Mouse (Mus musculus): ENCODE data around the gene A330070K13Rik.

DNA sequence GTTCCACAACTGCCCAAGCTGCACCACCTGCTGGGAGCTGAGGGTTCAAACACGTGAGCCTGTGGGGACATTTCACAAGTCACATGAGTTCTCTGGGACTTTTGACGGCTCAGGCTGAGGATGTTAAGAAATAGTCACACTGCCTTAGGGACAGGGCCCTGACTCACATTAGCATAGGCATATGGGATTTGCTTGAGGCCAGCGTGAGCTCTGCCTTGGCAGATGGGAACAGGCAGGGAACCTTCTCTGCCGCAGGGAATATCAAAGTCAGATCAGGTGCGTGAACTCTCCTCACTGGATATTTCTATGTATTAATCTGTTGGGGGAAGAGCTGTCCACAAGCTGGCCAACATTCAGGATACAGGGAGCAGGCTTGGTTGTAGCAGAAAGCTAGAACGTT is 16.2 kb downstream of the A330070K13Rik start:
- no peak for TF ChIP-seq CTCF (IDR thresholded peaks at IDR 0.05; ENCODE audit: extremely low read depth, insufficient read depth, low read length)
- TF ChIP-seq POLR2A (IDR thresholded peaks at IDR 0.05; ENCODE audit: extremely low read depth, insufficient read depth, low read length), result no peak
